Mouse (Mus musculus) brain, embryonic 14.5 days (tissue): Measurements from ENCODE around the gene Akr1b8.

Experiments used
- CTCF ChIP-seq: fragments of 200-500 bp; IDR thresholded peaks from 2 replicates; pipeline ENCODE4 v1.5.1; 2012; ENCODE audit warnings: inconsistent platforms, mild to moderate bottlenecking, moderate library complexity, borderline replicate concordance; ENCODE audit not compliant: insufficient read depth, insufficient read length; ENCODE audit errors: extremely low read depth
- POLR2A ChIP-seq: fragments of 200-500 bp; IDR thresholded peaks from 2 replicates; pipeline ENCODE4 v1.6.1; 2012; ENCODE audit warnings: mild to moderate bottlenecking, inconsistent platforms, borderline replicate concordance; ENCODE audit not compliant: poor library complexity, insufficient read depth, insufficient read length, severe bottlenecking; ENCODE audit errors: extremely low read depth

GRCm38 (mm10) chr6:34310023-34310595 lies 43.8 kb upstream of the Akr1b8 start:
- TF ChIP-seq CTCF = no peak
- no peak for TF ChIP-seq POLR2A
